Mouse (Mus musculus) hindbrain, embryonic 14.5 days (tissue): Measurements from ENCODE around the gene Nup85. TPM values are rescaled to one million over a fixed set of nuclear protein-coding genes. Genes with fewer than 3 reads are reported as not detected.
"Not testable (repeated sequence)": the region's sequence is repeated elsewhere in the genome, so short reads cannot be mapped to it uniquely, and the experiment has no call there.

Source experiments
- ATAC-seq: fragments of 200-750 bp; cut with Nextera tagmentation; 2 replicates; pipeline ENCODE4 v1.8.0; 2017; ENCODE audit warnings: moderate number of reproducible peaks, mild to moderate bottlenecking, moderate TSS enrichment, moderate library complexity; ENCODE audit not compliant: low FRiP score
- DNase-seq: peaks from one replicate; pipeline ENCODE4 v3.0.0-alpha.2; 2015; ENCODE audit warnings: low spot score
- H3K27ac ChIP-seq: fragments of 300-500 bp; sonication (generic); 2 replicates; pipeline ENCODE4 v1.5.1; 2014; ENCODE audit warnings: mild to moderate bottlenecking, moderate library complexity
- H3K27me3 ChIP-seq: fragments of 300-500 bp; sonication (generic); 2 replicates; pipeline ENCODE4 v1.6.1; 2014; ENCODE audit warnings: mild to moderate bottlenecking, low read length, mixed read lengths; ENCODE audit not compliant: control insufficient read depth, insufficient read depth
- H3K36me3 ChIP-seq: fragments of 300-500 bp; sonication (generic); replicated peaks from 2 replicates; pipeline ENCODE4 v1.6.1; 2014; ENCODE audit not compliant: control insufficient read depth, insufficient read depth
- H3K4me1 ChIP-seq: fragments of 300-500 bp; sonication (generic); replicated peaks from 2 replicates; pipeline ENCODE4 v1.6.1; 2014; ENCODE audit warnings: antibody characterized with exemption, low read length, mixed read lengths; ENCODE audit not compliant: control insufficient read depth, insufficient read depth
- H3K4me2 ChIP-seq: fragments of 300-500 bp; sonication (generic); replicated peaks from 2 replicates; pipeline ENCODE4 v1.6.1; 2014; ENCODE audit warnings: mild to moderate bottlenecking, moderate library complexity
- H3K4me3 ChIP-seq: fragments of 300-500 bp; sonication (generic); replicated peaks from 2 replicates; pipeline ENCODE4 v1.5.1; 2014; ENCODE audit warnings: mild to moderate bottlenecking, low read length
- H3K9ac ChIP-seq: fragments of 300-500 bp; sonication (generic); 2 replicates; pipeline ENCODE4 v1.6.1; 2014
- H3K9me3 ChIP-seq: fragments of 300-500 bp; sonication (generic); 2 replicates; pipeline ENCODE4 v1.6.1; 2016; ENCODE audit warnings: low read length; ENCODE audit not compliant: control insufficient read depth
- WGBS: fragments of 180-500 bp; shearing (Covaris S2); extraction: QIAGEN DNeasy Blood & Tissue Kit; methylation state at CpG from one replicate; pipeline ENCODE4 v1.1.7; 2014; 5-methylcytosine and 5-hydroxymethylcytosine counted together
- polyA plus RNA-seq: library from polyadenylated mRNA; unstranded; fragments of >200 nt; fragmentation: Nextera tagmentation; extraction: Ambion mirVana; gene quantifications from 2 replicates; pipeline ENCODE4 v1.2.1, GENCODE M21; 2014

The Nup85 gene
- polyA plus RNA-seq, 1 experiment from 2014 or later, result 95.2 TPM

DNA sequence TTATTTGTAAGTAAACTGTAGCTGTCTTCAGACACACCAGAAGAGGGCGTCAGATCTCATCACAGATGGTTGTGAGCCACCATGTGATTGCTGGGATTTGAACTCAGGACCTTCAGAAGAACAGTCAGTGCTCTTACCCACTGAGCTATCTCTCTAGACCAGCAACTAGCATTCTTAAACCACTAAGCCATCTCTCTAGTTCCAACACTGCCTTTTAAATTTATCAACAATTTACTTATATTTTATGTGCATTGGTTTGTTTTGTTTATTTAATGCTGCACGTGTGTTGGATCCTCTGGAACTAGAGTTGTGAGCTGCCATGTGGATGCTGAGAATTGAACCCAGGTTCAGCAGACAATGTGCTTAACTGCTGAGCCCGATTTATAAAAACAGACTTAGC, 37.8 kb upstream of the Nup85 start:
- not testable (repeated sequence) for H3K4me3 ChIP-seq, ATAC-seq, H3K27me3 ChIP-seq, H3K4me2 ChIP-seq, H3K4me1 ChIP-seq, H3K9ac ChIP-seq, DNase-seq, H3K9me3 ChIP-seq, H3K27ac ChIP-seq
- peaks cover 87% of the 10 kb centered on the region for H3K36me3 ChIP-seq
- WGBS, result 84% methylated on average over 3 of the region's 3 CpGs

DNA sequence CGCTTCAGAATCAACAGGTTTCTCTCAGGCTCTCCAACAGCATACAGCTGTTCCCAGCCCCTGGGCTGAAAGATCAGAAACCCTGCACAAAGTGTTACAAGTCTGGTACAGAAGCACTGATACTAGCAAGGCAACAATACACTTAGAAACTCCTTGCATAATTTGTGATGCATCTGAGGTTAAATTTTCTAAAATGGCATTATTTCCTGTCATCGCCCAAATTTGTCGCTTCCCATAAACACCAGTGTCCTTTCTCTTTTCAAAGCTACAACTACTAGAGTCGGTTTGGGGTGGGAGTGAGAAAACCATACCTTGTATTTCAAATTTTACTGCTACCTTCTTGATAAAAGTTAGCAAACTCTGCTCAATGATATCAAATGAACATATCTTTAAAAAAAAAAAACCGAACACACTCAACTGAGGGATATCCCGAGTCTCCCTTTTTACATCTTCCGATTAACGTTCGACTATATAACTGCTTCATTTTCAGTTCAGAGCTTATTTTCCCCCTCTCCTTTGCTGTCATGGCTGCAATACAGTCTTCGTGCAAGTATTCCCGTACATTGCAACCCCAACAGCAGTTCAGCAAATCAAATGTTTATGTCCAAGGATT, 29.4 kb upstream of the Nup85 start:
- no peak for ATAC-seq
- Histone ChIP-seq H3K4me2 (peak overlapping the region; percentile 68), H3K4me3 (peak overlapping the region; percentile 95), H3K9ac (peak overlapping the region; percentile 85), H3K27ac (peak overlapping the region; percentile 99), H3K36me3 (peaks cover 39% of the 10 kb centered on the region), H3K9me3 (no peaks in the 10 kb centered on the region), H3K4me1 (peaks cover 12% of the 10 kb centered on the region; the same call in 1 of the 2 replicates), H3K27me3 (no peaks in the 10 kb centered on the region)
- DNase-seq, result no peak
- WGBS, result 8% methylated on average over 11 of the region's 11 CpGs

DNA sequence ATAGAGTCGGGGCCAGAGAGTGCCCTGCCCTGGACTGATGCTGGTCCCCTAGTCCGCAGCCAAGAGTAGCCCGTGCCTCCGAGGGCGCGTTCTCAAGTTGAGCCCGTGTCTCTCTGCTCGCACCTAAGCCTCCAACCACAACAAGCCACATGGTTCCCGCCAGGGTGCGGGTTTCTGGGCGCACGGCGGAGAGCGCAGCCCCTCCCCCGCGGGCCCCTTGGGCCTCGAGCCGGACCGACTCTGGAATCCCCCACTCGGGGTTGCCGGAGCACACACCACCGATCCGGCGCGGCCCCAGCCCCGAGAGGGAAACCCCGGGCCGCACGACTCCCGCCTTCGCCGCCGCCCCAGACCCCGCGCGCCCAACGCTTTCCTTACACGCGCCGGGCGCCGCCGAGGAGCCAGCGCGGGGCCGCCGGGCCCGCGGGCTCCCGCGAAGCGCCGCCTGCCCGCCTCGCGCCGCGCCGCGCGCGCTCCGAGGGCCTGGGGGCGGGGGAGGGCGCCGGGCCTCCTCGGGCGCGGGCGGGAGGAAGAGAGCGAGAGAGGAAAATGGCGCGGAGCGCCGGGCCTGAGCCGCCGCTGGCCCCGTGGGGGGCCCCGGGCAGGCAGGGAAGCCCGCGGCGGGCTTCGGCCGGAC, 28.7 kb upstream of the Nup85 start:
- H3K4me3 ChIP-seq, result peak overlapping the region; percentile 95
- WGBS, result under 1% methylated on average over 77 of the region's 84 CpGs
- peak overlapping the region; percentile 68 for H3K4me2 ChIP-seq
- H3K27me3 ChIP-seq, result no peaks in the 10 kb centered on the region
- H3K4me1 ChIP-seq, result peaks cover 12% of the 10 kb centered on the region; the same call in 1 of the 2 replicates
- H3K36me3 ChIP-seq, result peaks cover 33% of the 10 kb centered on the region
- H3K9me3 ChIP-seq, result no peaks in the 10 kb centered on the region
- peak overlapping the region; percentile 85 for H3K9ac ChIP-seq
- DNase-seq (peak; percentile 74), ATAC-seq (peak; percentile 84)
- H3K27ac ChIP-seq, result peak overlapping the region; percentile 99

DNA sequence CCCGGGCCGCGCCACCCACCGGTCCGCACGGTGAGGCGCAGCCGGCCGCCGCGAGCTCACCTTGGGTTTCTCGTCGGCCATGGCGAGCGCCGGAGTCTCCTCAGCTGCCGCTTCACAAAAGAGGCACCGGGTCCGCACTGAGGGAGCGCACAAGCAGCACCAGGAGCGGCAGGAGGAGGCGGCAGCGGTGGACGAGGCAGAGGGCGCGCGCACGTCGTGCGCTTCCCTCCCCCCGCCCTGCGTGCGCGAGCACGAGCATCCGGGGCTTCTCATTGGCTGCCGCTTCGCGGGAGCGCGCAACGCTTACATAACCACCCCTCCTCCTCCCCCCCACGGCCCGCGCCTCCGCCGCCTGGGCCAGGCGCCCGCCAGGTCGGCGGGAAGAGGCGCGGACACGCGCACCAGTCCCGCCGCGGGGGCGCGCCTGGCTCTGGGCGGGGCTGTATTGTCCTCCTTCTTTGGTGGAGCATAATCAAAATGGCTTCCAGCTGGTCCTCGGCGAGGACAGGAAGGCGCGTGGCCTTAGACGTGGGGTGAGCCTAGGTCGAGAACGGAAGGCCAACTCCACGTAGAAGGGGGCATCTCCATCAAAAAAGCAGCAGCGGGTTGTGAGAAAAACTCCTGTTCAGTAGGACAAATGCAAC, 28.1 kb upstream of the Nup85 start, which contains the start of gene Sumo2:
Sumo2 (minus strand) TSS at position 239 of the 644 bp plus-strand sequence.
- ATAC-seq (peak; percentile 90), DNase-seq (peak; percentile 98)
- Histone ChIP-seq H3K9ac (peak within 1 kb of the TSS; percentile 85), H3K4me2 (peak within 1 kb of the TSS; percentile 68), H3K27ac (peak within 1 kb of the TSS; percentile 99), H3K9me3 (no peaks in the 10 kb centered on the region), H3K27me3 (no peaks in the 10 kb centered on the region), H3K36me3 (peaks cover 31% of the 10 kb centered on the region), H3K4me1 (peaks cover 12% of the 10 kb centered on the region; the same call in 1 of the 2 replicates), H3K4me3 (peak within 1 kb of the TSS; percentile 95)
- under 1% methylated on average over 37 of the region's 70 CpGs for WGBS

DNA sequence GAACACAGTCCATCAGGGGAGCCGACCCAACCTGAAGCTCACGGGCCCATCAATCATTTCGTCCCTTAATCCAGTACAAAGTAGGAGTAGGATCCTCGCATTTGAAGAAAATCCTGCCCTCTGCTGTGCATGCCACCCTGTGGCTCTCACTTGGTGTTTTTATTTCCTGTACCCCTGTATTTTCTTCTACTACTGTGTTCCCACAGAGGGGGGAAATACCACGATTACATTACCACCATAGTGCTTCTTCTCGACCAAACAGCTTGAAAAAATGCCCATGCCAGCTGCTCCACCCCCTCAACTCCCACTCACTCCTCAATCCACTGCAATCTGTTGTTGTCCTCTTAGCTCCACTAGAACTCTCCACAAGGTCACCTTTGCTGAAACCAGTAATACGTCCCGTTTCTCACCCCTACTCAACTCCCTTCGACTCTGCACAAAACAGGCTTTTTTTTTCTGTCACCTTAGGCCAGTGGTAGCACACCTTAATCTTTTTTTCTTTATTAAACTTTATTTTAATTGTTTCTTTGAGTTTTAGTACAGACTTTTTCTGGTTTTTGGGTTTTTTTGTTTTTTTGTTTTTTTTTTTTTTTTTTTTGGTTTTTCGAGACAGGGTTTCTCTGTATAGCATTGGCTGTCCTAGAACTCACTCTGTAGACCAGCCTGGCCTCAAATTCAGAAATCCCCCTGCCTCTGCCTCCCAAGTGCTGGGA, 27.2 kb upstream of the Nup85 start:
- Histone ChIP-seq H3K4me1 (peaks cover 12% of the 10 kb centered on the region; the same call in 1 of the 2 replicates), H3K4me2 (peak overlapping the region; percentile 43), H3K27ac (peak overlapping the region; percentile 99), H3K27me3 (no peaks in the 10 kb centered on the region), H3K9ac (no peak overlapping the region), H3K36me3 (peaks cover 22% of the 10 kb centered on the region), H3K9me3 (no peaks in the 10 kb centered on the region), H3K4me3 (peak overlapping the region; percentile 95)
- DNase-seq (no peak), ATAC-seq (no peak)
- WGBS, result 80% methylated on average over 10 of the region's 10 CpGs

DNA sequence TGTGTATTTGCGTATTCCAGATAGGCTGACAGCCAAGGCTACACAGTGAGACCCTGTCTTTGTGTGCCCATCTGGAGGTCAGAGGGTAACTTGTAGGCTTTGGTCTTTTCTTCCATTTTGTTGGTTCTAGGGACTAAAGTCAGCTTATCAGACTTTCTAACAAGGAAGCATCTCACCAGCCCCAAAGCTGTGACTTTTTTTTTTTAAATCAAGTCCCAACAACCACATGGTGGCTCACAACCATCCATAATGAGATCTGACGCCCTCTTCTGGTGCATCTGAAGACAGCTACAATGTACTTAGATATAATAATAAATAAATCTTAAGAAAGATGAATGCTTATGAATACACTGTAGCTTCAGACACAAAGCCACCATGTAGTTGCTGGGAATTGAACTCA, 26.2 kb upstream of the Nup85 start:
- ATAC-seq (no peak), DNase-seq (no peak)
- no peak overlapping the region for H3K27ac ChIP-seq
- peaks cover 12% of the 10 kb centered on the region for H3K36me3 ChIP-seq
- H3K4me3 ChIP-seq, result no peak overlapping the region
- no peaks in the 10 kb centered on the region for H3K27me3 ChIP-seq
- H3K4me2 ChIP-seq, result no peak overlapping the region
- H3K9me3 ChIP-seq, result no peaks in the 10 kb centered on the region
- peaks cover 12% of the 10 kb centered on the region; the same call in 1 of the 2 replicates for H3K4me1 ChIP-seq
- 64% methylated on average over 2 of the region's 2 CpGs for WGBS
- no peak overlapping the region for H3K9ac ChIP-seq

DNA sequence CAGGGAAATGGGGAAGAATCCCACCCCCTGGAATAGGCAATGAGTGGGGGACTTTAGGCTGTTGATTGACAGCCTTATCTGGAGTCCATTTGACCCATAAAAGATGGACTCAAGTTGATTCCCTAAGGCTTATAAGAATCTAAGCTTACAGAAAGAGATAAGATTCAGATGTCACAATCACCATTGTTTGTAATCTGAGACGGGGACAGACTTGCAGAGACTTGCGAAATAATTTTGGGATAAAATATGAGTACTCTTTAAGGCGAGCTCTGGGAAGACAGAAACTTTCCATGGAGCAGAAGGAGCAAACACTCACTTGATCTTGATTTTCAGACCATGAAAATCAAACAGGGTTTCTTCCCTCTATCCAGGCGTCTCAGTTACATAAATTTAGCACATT, 20.7 kb upstream of the Nup85 start:
- Histone ChIP-seq H3K9ac (no peak overlapping the region), H3K9me3 (no peaks in the 10 kb centered on the region), H3K27me3 (no peaks in the 10 kb centered on the region), H3K4me2 (no peak overlapping the region), H3K36me3 (no peaks in the 10 kb centered on the region), H3K4me1 (no peaks in the 10 kb centered on the region), H3K27ac (no peak overlapping the region), H3K4me3 (no peak overlapping the region)
- no peak for ATAC-seq
- WGBS, result 77% methylated on average over 4 of the region's 4 CpGs
- no peak for DNase-seq

DNA sequence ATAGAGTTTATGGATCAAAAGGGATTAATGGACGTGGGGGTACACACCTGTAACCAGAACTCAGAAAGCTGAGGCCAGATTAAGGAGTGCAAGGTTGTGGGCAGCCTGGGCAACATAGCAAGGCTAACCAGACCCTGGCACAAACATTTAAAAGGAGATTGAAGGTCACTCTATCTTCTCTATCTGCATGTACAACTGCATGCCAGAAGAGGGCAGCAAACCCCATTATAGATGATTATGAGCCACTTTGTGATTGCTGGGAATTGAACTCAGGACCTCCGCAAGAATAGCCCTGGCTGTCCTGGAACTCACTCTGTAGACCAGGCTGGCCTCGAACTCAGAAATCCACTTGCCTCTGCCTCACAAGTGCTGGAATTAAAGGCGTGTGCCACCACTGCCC, 11.5 kb upstream of the Nup85 start:
- no peaks in the 10 kb centered on the region for H3K9me3 ChIP-seq
- no peaks in the 10 kb centered on the region for H3K27me3 ChIP-seq
- DNase-seq (no peak), ATAC-seq (no peak)
- no peaks in the 10 kb centered on the region for H3K4me1 ChIP-seq
- H3K4me3 ChIP-seq, result no peak overlapping the region
- no peaks in the 10 kb centered on the region for H3K36me3 ChIP-seq
- no peak overlapping the region for H3K27ac ChIP-seq
- 62% methylated on average over 4 of the region's 4 CpGs for WGBS
- no peak overlapping the region for H3K9ac ChIP-seq
- H3K4me2 ChIP-seq, result no peak overlapping the region

DNA sequence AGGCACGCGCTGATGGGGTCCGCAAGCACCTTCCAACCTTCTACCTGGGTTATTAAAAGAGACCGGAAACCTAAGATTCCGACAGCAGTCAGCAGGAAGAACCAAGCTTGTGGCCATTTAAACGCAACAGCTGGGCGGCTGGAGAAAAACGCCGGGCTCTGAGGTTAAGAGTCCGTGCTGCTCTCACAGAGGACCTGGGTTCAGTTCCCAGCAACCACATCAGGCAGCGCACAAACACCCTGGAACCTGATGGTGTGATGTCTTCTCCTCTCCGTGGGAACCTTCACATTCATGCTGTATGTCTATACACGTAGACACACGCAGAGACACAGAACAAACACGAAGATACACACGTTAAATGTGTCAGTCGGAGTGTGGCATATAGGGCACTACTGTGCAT, 8.5 kb upstream of the Nup85 start:
- no peaks in the 10 kb centered on the region for H3K9me3 ChIP-seq
- no peaks in the 10 kb centered on the region for H3K4me1 ChIP-seq
- no peaks in the 10 kb centered on the region for H3K36me3 ChIP-seq
- no peaks in the 10 kb centered on the region for H3K27me3 ChIP-seq
- no peak overlapping the region for H3K4me3 ChIP-seq
- DNase-seq (no peak), ATAC-seq (no peak)
- H3K9ac ChIP-seq, result no peak overlapping the region
- no peak overlapping the region for H3K4me2 ChIP-seq
- H3K27ac ChIP-seq, result no peak overlapping the region
- whole genome bisulfite sequencing, result 84% methylated on average over 17 of the region's 17 CpGs
